Mouse (Mus musculus) liver, embryonic 14.5 days (tissue): ENCODE data around the gene Sfi1.

Source experiments
- CTCF ChIP-seq: IDR thresholded peaks from 2 replicates; pipeline ENCODE4 v1.5.1; 2016; ENCODE audit warnings: antibody characterized with exemption, low read depth, control low read depth
- EP300 ChIP-seq: IDR thresholded peaks from 2 replicates; pipeline ENCODE4 v1.6.1; 2016; ENCODE audit warnings: antibody characterized with exemption, low read depth

DNA sequence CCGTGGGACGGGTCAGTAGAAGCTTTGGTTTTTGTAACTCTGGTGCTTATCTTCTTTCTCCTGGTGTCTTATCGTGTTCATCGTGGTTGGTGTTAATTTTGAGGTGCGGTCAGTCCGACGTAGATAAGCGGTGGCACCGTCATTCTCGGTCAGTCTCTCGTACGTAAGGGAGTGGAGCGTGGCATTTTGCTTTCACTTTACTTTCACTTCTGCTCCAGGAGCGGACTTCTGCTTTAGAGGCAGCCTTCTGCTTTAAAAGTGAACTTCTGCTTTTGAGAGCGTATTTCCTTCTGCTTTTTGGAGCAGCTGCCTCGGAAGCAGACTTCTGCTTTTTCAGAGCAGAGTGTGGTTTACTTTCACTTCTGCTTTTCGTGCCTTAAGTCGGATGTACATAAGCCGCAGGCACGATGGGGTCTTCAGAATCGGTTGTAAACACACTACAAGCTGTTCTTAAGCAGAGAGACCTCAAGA is 88.0 kb downstream of the Sfi1 start:
- TF ChIP-seq CTCF (no peak), EP300 (no peak)
